Mouse (Mus musculus): Measurements from ENCODE around the gene Gm10065. TPM values are rescaled to one million over a fixed set of nuclear protein-coding genes. Genes with fewer than 3 reads are reported as not detected.

The Gm10065 gene
- polyA plus RNA-seq, 1 experiment = not detected

DNA sequence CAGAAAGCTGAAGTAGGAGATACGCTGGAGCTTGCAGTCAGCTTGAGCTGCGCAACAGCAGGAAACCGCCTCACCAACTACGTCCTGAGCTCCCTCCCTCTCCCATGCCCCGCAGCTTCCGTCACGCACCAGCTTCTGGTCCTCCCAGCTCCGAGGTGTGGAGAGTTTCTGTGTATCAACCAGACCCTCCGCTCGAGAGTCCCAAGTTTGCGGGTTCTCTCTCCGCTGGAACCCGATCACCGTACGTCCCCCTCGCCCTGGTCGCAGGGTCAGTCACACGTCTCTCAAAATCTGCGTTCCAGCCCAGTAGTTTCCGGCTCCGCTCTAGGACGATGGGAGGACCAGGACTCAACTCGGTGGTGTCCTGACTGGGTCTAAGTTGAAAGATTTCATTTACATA lies 25.8 kb downstream of the Gm10065 start, which contains the start of gene Zscan26:
Gene Zscan26, minus strand, starts transcription at position 282 of the 400 bp plus-strand sequence.
- no peaks in the 10 kb centered on the region for H3K27me3 ChIP-seq (ENCODE audit: control insufficient read depth, insufficient read depth, low read length)
- H3K36me3 ChIP-seq (ENCODE audit: control insufficient read depth, insufficient read depth, low read length) = peaks cover 8% of the 10 kb centered on the region
- H3K4me3 ChIP-seq (ENCODE audit: extremely low read depth, insufficient read depth, insufficient read length) = peak within 1 kb of the TSS; percentile 92
- peak; percentile 69 to 76 for DNase-seq (ENCODE audit: low read depth in 1 of 2, low spot score in 2 of 2)
- TF ChIP-seq POLR2A (IDR thresholded peaks at IDR 0.05; ENCODE audit: low read depth, low read length) (peak; percentile 27; the same call in 1 of the 2 replicates), CTCF (IDR thresholded peaks at IDR 0.05; ENCODE audit: extremely low read depth, insufficient read depth, insufficient read length, insufficient replicate concordance) (no peak)
- 0 out of 2 replicates have a peak, but pooled peaks cover 2% of the 10 kb centered on the region for H3K4me1 ChIP-seq (ENCODE audit: control insufficient read depth, insufficient read depth, insufficient read length)
- WGBS = under 1% methylated on average over 23 of the region's 23 CpGs
- peak within 1 kb of the TSS; percentile 75 for H3K27ac ChIP-seq (ENCODE audit: insufficient read depth, low read length)

DNA sequence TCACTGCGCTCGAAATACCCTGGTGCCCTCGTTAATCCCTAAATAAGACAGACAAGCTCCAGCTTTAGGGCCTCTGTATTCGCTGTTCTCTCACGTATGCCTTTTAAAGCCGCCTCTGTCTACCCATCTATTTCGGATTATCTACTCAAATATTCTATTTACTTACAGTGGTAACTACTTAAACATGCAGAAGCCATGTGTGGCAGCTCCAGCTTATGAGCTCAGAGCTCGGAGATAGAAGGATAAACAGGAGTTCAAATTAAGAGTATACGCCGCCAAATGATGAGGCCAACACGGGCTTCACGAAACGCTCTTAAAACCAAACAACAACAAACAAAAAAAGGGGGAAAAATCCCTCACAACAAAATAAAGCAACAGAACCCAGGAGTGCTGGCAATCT lies 26.2 kb downstream of the Gm10065 start:
- no peak for DNase-seq (ENCODE audit: low read depth in 1 of 2, low spot score in 2 of 2)
- H3K4me1 ChIP-seq (ENCODE audit: control insufficient read depth, insufficient read depth, insufficient read length) = 0 out of 2 replicates have a peak, but pooled peaks cover 2% of the 10 kb centered on the region
- TF ChIP-seq CTCF (IDR thresholded peaks at IDR 0.05; ENCODE audit: extremely low read depth, insufficient read depth, insufficient read length, insufficient replicate concordance) (no peak), POLR2A (IDR thresholded peaks at IDR 0.05; ENCODE audit: low read depth, low read length) (no peak)
- no peak overlapping the region for H3K27ac ChIP-seq (ENCODE audit: insufficient read depth, low read length)
- WGBS = 5% methylated on average over 13 of the region's 13 CpGs
- no peaks in the 10 kb centered on the region for H3K27me3 ChIP-seq (ENCODE audit: control insufficient read depth, insufficient read depth, low read length)
- H3K4me3 ChIP-seq (ENCODE audit: extremely low read depth, insufficient read depth, insufficient read length) = peak overlapping the region; percentile 92
- H3K36me3 ChIP-seq (ENCODE audit: control insufficient read depth, insufficient read depth, low read length) = peaks cover 11% of the 10 kb centered on the region

DNA sequence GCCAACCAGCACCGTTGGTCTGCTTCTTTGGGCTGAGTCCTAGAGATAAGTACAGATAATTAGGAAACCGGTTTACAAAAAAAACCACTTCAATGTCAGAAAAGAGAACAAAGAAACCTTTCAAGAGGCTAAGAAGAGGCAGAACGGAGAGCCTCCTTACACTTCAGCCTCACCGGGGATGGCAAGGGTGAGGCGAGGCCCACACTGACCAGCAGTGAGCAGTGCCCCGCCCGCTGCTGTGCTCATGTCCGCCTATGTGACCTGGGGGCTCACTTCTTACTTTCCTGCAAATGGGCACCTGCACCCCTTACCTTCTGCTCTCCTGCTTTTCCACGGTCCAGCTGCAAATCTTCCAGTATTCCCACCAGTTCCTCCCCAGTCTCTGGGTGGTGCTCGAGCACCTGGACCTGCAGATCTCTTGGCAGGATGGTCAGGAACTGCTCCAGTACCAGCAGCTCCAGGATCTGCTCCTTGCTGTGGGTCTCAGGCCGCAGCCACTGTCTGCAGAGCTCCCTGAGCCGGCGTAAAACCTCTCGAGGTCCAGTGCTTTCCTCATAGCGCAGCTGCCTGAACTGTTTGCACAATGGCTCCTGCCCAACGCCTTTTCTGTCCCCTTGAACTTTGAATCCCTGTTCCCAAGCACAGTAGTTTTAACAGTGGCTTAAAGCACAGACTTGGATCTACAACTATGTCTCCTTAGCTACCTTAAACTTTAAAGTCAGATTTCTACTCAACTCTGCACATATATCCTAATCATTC lies 31.2 kb downstream of the Gm10065 start:
- 89% methylated on average over 16 of the region's 16 CpGs for WGBS
- Histone ChIP-seq H3K4me1 (ENCODE audit: control insufficient read depth, insufficient read depth, insufficient read length) (0 out of 2 replicates have a peak, but pooled peaks cover 2% of the 10 kb centered on the region), H3K36me3 (ENCODE audit: control insufficient read depth, insufficient read depth, low read length) (peaks cover 33% of the 10 kb centered on the region), H3K4me3 (ENCODE audit: extremely low read depth, insufficient read depth, insufficient read length) (no peak overlapping the region), H3K27ac (ENCODE audit: insufficient read depth, low read length) (no peak overlapping the region), H3K27me3 (ENCODE audit: control insufficient read depth, insufficient read depth, low read length) (no peaks in the 10 kb centered on the region)
- TF ChIP-seq POLR2A (IDR thresholded peaks at IDR 0.05; ENCODE audit: low read depth, low read length) = no peak
- no peak for TF ChIP-seq CTCF (IDR thresholded peaks at IDR 0.05; ENCODE audit: extremely low read depth, insufficient read depth, insufficient read length, insufficient replicate concordance)
- DNase-seq (ENCODE audit: low read depth in 1 of 2, low spot score in 2 of 2) = no peak

DNA sequence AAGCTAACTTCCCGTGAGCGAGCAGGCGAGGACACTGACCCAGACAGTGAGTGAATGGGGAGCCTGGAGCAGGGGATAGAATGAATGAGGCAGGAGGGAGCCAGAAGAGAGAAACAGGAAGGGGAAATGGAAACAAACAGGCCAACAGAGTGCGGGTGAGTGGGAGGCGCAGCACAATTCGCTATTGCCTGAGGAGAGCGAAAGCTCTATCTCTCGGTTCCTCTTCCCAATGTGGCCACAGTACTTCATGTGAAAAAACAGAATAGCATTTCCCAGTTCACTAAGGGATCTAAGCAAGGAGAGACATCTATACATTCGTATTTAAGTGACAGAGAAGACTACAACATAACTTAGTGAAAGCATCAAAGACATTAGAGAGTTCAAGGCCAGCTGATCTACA lies 32.4 kb downstream of the Gm10065 start:
- TF ChIP-seq POLR2A (IDR thresholded peaks at IDR 0.05; ENCODE audit: low read depth, low read length) = no peak
- no peak for TF ChIP-seq CTCF (IDR thresholded peaks at IDR 0.05; ENCODE audit: extremely low read depth, insufficient read depth, insufficient read length, insufficient replicate concordance)
- WGBS = 85% methylated on average over 9 of the region's 9 CpGs
- Histone ChIP-seq H3K27ac (ENCODE audit: insufficient read depth, low read length) (no peak overlapping the region), H3K4me1 (ENCODE audit: control insufficient read depth, insufficient read depth, insufficient read length) (no peaks in the 10 kb centered on the region), H3K4me3 (ENCODE audit: extremely low read depth, insufficient read depth, insufficient read length) (no peak overlapping the region), H3K36me3 (ENCODE audit: control insufficient read depth, insufficient read depth, low read length) (peaks cover 33% of the 10 kb centered on the region), H3K27me3 (ENCODE audit: control insufficient read depth, insufficient read depth, low read length) (no peaks in the 10 kb centered on the region)
- no peak for DNase-seq (ENCODE audit: low read depth in 1 of 2, low spot score in 2 of 2)

DNA sequence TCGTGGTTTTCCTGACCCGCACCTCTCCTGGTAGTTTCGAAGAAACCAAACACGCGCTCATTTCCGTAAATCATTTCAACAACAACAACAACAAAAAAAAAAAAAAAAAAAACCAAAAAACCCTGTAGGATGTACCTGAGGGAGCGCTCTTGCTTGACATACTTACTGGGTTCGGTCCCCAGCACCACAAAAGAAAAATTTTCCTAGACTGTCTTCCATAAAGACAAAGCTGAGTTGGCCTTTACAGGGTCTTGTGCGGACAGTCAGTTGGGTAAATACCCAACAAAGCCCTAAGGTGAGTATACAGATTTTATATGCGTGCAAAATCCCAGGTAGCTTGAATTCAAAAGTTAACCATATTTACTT lies 38.1 kb downstream of the Gm10065 start:
- Histone ChIP-seq H3K27ac (ENCODE audit: insufficient read depth, low read length) (peak overlapping the region; percentile 0; the same call in 1 of the 2 replicates), H3K36me3 (ENCODE audit: control insufficient read depth, insufficient read depth, low read length) (peaks cover 14% of the 10 kb centered on the region), H3K4me1 (ENCODE audit: control insufficient read depth, insufficient read depth, insufficient read length) (no peaks in the 10 kb centered on the region), H3K4me3 (ENCODE audit: extremely low read depth, insufficient read depth, insufficient read length) (peak overlapping the region; percentile 73), H3K27me3 (ENCODE audit: control insufficient read depth, insufficient read depth, low read length) (no peaks in the 10 kb centered on the region)
- no peak for DNase-seq (ENCODE audit: low read depth in 1 of 2, low spot score in 2 of 2)
- 34% methylated on average over 10 of the region's 10 CpGs for WGBS
- TF ChIP-seq CTCF (IDR thresholded peaks at IDR 0.05; ENCODE audit: extremely low read depth, insufficient read depth, insufficient read length, insufficient replicate concordance) (no peak), POLR2A (IDR thresholded peaks at IDR 0.05; ENCODE audit: low read depth, low read length) (no peak)

DNA sequence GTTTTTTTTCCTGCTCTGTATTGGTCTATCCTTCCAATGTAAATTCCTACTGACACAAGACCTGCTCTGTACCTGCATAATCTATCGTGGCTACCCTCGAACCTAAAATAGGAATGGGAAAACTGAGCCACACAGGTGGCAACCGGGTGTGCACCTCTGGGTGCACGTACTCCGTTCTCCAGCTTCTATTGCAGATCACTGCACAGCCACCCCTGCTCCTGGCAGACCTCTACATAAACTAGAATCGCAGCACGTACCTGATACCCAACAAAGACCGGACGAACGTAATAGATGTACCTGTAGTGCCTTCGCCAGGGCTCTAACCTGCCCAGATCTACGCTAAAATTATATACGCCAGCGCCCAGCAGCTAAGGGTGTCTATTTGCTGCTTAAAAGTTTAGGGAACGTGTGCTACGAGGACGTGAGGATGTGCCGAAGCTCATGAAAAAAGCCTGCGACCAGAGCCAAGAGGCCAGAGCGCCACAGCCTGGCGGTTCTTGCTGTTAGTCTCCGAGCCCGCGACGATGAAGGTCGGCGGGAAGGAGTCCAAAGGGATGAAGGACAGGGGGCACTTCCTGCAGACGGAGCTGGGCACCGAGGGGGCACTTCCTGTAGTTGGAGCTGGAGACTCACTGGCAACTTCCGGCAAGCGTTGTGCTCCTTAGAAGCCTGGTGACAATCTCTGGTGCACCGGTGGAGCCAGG lies 38.6 kb downstream of the Gm10065 start, which contains the start of gene Pgbd1:
Gene Pgbd1, minus strand, starts transcription at position 556 of the 704 bp plus-strand sequence.
- peak in 1 of 2 experiments; percentile 18 for DNase-seq (ENCODE audit: low read depth in 1 of 2, low spot score in 2 of 2)
- Histone ChIP-seq H3K4me3 (ENCODE audit: extremely low read depth, insufficient read depth, insufficient read length) (peak within 1 kb of the TSS; percentile 73), H3K27me3 (ENCODE audit: control insufficient read depth, insufficient read depth, low read length) (no peaks in the 10 kb centered on the region), H3K27ac (ENCODE audit: insufficient read depth, low read length) (peak within 1 kb of the TSS; percentile 0; the same call in 1 of the 2 replicates), H3K36me3 (ENCODE audit: control insufficient read depth, insufficient read depth, low read length) (peaks cover 14% of the 10 kb centered on the region), H3K4me1 (ENCODE audit: control insufficient read depth, insufficient read depth, insufficient read length) (no peaks in the 10 kb centered on the region)
- WGBS = 1% methylated on average over 32 of the region's 32 CpGs
- TF ChIP-seq POLR2A (IDR thresholded peaks at IDR 0.05; ENCODE audit: low read depth, low read length) (no peak), CTCF (IDR thresholded peaks at IDR 0.05; ENCODE audit: extremely low read depth, insufficient read depth, insufficient read length, insufficient replicate concordance) (no peak)

All from spleen, adult 2 months (tissue).